Mouse (Mus musculus) CH12.LX (cell line): Measurements from ENCODE around the gene Trim11. TPM values are rescaled to one million over a fixed set of nuclear protein-coding genes. Genes with fewer than 3 reads are reported as not detected.

Experiments
- DNase-seq: peaks from one replicate; pipeline ENCODE4 v3.0.0-alpha.2; 2013; ENCODE audit errors: extremely low read depth
- H3K27ac ChIP-seq: 2 replicates; pipeline ENCODE4 v1.5.1; 2012; ENCODE audit warnings: low read depth, mild to moderate bottlenecking, control low read depth, moderate library complexity; ENCODE audit not compliant: insufficient read depth
- H3K27me3 ChIP-seq: replicated peaks from 2 replicates; pipeline ENCODE3; 2012; ENCODE audit warnings: inconsistent platforms
- H3K36me3 ChIP-seq, 2 experiments: replicated peaks in 1 of 2; 2 replicates each; pipeline versions ENCODE3 to v1.6.1; 2012; ENCODE audit warnings: inconsistent platforms in 1 of 2, low read length in 1 of 2, mild to moderate bottlenecking in 1 of 2, mixed read lengths in 1 of 2, moderate library complexity in 1 of 2; ENCODE audit not compliant: control insufficient read depth in 1 of 2, insufficient read depth in 1 of 2
- H3K4me1 ChIP-seq, 2 experiments: 2 replicates each; pipeline ENCODE4 v1.6.1; 2012; ENCODE audit warnings: inconsistent platforms in 1 of 2, moderate library complexity in 1 of 2; ENCODE audit not compliant: insufficient read depth in 2 of 2, control insufficient read depth in 1 of 2
- H3K4me2 ChIP-seq: 2 replicates; pipeline ENCODE4 v1.6.1; 2012; ENCODE audit warnings: low read depth, mild to moderate bottlenecking, control low read depth; ENCODE audit not compliant: poor library complexity, insufficient read depth, severe bottlenecking
- H3K4me3 ChIP-seq, 3 experiments: fragments of 150-350 bp in 1 of 3; sonication (generic) in 1 of 3; replicated peaks in 1 of 3; 2 replicates each; pipeline versions ENCODE3 to v1.5.1; 2011 to 2012; ENCODE audit warnings: low read depth in 2 of 3, low read length in 2 of 3, mild to moderate bottlenecking in 2 of 3, moderate library complexity in 2 of 3, control low read depth in 1 of 3, improper control_type of control experiment in 1 of 3, inconsistent platforms in 1 of 3, mixed read lengths in 1 of 3; ENCODE audit not compliant: poor library complexity in 1 of 3
- H3K79me2 ChIP-seq: replicated peaks from 2 replicates; pipeline ENCODE4 v1.6.1; 2012; ENCODE audit warnings: mild to moderate bottlenecking, moderate library complexity; ENCODE audit not compliant: control insufficient read depth, poor library complexity, insufficient read depth, severe bottlenecking; ENCODE audit errors: extremely low read depth
- H3K9ac ChIP-seq: 2 replicates; pipeline ENCODE4 v1.6.1; 2012; ENCODE audit warnings: low read depth, mild to moderate bottlenecking, control low read depth, moderate library complexity; ENCODE audit not compliant: insufficient read depth
- H3K9me3 ChIP-seq: replicated peaks from 2 replicates; pipeline ENCODE3; 2012; ENCODE audit warnings: low read length, inconsistent platforms, mixed read lengths
- BHLHE40 ChIP-seq: IDR thresholded peaks from 2 replicates; pipeline ENCODE4 v1.6.1; 2011; ENCODE audit warnings: mild to moderate bottlenecking, low read depth, low read length, improper control_type of control experiment
- CTCF ChIP-seq, 2 experiments: IDR thresholded peaks in 1 of 2; conservative IDR thresholded peaks in 1 of 2; 2 replicates each; pipeline ENCODE4 v1.5.1; 2011 to 2012; ENCODE audit warnings: low read depth in 2 of 2, low read length in 2 of 2, improper control_type of control experiment in 1 of 2, inconsistent platforms in 1 of 2, mild to moderate bottlenecking in 1 of 2, moderate library complexity in 1 of 2
- E2F4 ChIP-seq: IDR thresholded peaks from 2 replicates; pipeline ENCODE4 v1.6.1; 2011; ENCODE audit warnings: low read depth, low read length, improper control_type of control experiment; ENCODE audit not compliant: insufficient replicate concordance
- ELF1 ChIP-seq: IDR thresholded peaks from 2 replicates; pipeline ENCODE4 v1.6.1; 2014; ENCODE audit warnings: low read depth, mild to moderate bottlenecking, inconsistent platforms, low read length, improper control_type of control experiment
- EP300 ChIP-seq: IDR thresholded peaks from 2 replicates; pipeline ENCODE4 v1.6.1; 2011; ENCODE audit warnings: low read length, improper control_type of control experiment
- ETS1 ChIP-seq: conservative IDR thresholded peaks from 2 replicates; pipeline ENCODE4 v1.6.1; 2012; ENCODE audit warnings: low read depth, mild to moderate bottlenecking, inconsistent platforms, low read length, improper control_type of control experiment, moderate library complexity
- HCFC1 ChIP-seq: IDR thresholded peaks from 2 replicates; pipeline ENCODE4 v1.6.1; 2012; ENCODE audit warnings: low read depth, mild to moderate bottlenecking, inconsistent platforms, low read length, improper control_type of control experiment
- JUN ChIP-seq: IDR thresholded peaks from 2 replicates; pipeline ENCODE4 v1.6.1; 2011; ENCODE audit warnings: low read depth, mild to moderate bottlenecking, low read length, improper control_type of control experiment, moderate library complexity; ENCODE audit not compliant: insufficient read depth
- JUND ChIP-seq: conservative IDR thresholded peaks from 2 replicates; pipeline ENCODE4 v1.6.1; 2011; ENCODE audit warnings: low read depth, low read length, improper control_type of control experiment
- KAT2A ChIP-seq: IDR thresholded peaks from 2 replicates; pipeline ENCODE4 v1.6.1; 2012; ENCODE audit warnings: low read length, improper control_type of control experiment, inconsistent platforms; ENCODE audit not compliant: insufficient replicate concordance
- MAX ChIP-seq: IDR thresholded peaks from 2 replicates; pipeline ENCODE4 v1.6.1; 2011; ENCODE audit warnings: low read length, improper control_type of control experiment
- MAZ ChIP-seq: IDR thresholded peaks from 2 replicates; pipeline ENCODE4 v1.6.1; 2012; ENCODE audit warnings: low read depth, mild to moderate bottlenecking, inconsistent platforms, low read length, improper control_type of control experiment, moderate library complexity
- MEF2A ChIP-seq: IDR thresholded peaks from 2 replicates; pipeline ENCODE4 v1.6.1; 2014; ENCODE audit warnings: low read depth, mild to moderate bottlenecking, inconsistent platforms, low read length, improper control_type of control experiment, borderline replicate concordance
- MXI1 ChIP-seq: IDR thresholded peaks from 2 replicates; pipeline ENCODE4 v1.6.1; 2011; ENCODE audit warnings: mild to moderate bottlenecking, low read depth, low read length, improper control_type of control experiment
- MYC ChIP-seq: IDR thresholded peaks from 2 replicates; pipeline ENCODE4 v1.6.1; 2011; ENCODE audit warnings: low read depth, mild to moderate bottlenecking, improper control_type of control experiment, low read length
- NELFE ChIP-seq: IDR thresholded peaks from 2 replicates; pipeline ENCODE4 v1.6.1; 2011; ENCODE audit warnings: low read depth, low read length, improper control_type of control experiment
- NRF1 ChIP-seq: IDR thresholded peaks from 2 replicates; pipeline ENCODE4 v1.6.1; 2014; ENCODE audit warnings: low read depth, mild to moderate bottlenecking, inconsistent platforms, low read length, improper control_type of control experiment, moderate library complexity
- PAX5 ChIP-seq: IDR thresholded peaks from 2 replicates; pipeline ENCODE4 v1.6.1; 2012; ENCODE audit warnings: low read length, inconsistent platforms, mixed read lengths
- POLR2AphosphoS2 ChIP-seq: IDR thresholded peaks from 2 replicates; pipeline ENCODE4 v1.6.1; 2011; ENCODE audit warnings: low read depth, low read length, improper control_type of control experiment
- RAD21 ChIP-seq: IDR thresholded peaks from 2 replicates; pipeline ENCODE4 v1.6.1; 2011; ENCODE audit warnings: low read depth, mild to moderate bottlenecking, low read length, improper control_type of control experiment, moderate library complexity
- RCOR1 ChIP-seq: conservative IDR thresholded peaks from 2 replicates; pipeline ENCODE4 v1.6.1; 2012; ENCODE audit warnings: low read depth, mild to moderate bottlenecking, inconsistent platforms, low read length, improper control_type of control experiment
- SIN3A ChIP-seq: IDR thresholded peaks from 2 replicates; pipeline ENCODE4 v1.6.1; 2012; ENCODE audit warnings: low read length, improper control_type of control experiment, inconsistent platforms
- SMC3 ChIP-seq: IDR thresholded peaks from 2 replicates; pipeline ENCODE4 v1.6.1; 2011; ENCODE audit warnings: low read depth, low read length, improper control_type of control experiment
- TBP ChIP-seq: conservative IDR thresholded peaks from 2 replicates; pipeline ENCODE4 v1.6.1; 2011; ENCODE audit warnings: low read depth, low read length, improper control_type of control experiment
- TCF12 ChIP-seq: IDR thresholded peaks from 2 replicates; pipeline ENCODE4 v1.6.1; 2014; ENCODE audit warnings: low read depth, mild to moderate bottlenecking, inconsistent platforms, low read length, improper control_type of control experiment
- UBTF ChIP-seq: IDR thresholded peaks from 2 replicates; pipeline ENCODE4 v1.6.1; 2012; ENCODE audit warnings: low read depth, mild to moderate bottlenecking, inconsistent platforms, low read length, improper control_type of control experiment, moderate library complexity
- USF1 ChIP-seq: IDR thresholded peaks from 2 replicates; pipeline ENCODE4 v1.6.1; 2014; ENCODE audit warnings: low read depth, mild to moderate bottlenecking, inconsistent platforms, low read length, improper control_type of control experiment
- USF2 ChIP-seq: conservative IDR thresholded peaks from 2 replicates; pipeline ENCODE4 v1.6.1; 2011; ENCODE audit warnings: low read depth, low read length, improper control_type of control experiment
- ZC3H11A ChIP-seq: IDR thresholded peaks from 2 replicates; pipeline ENCODE4 v1.6.1; 2012; ENCODE audit warnings: low read depth, mild to moderate bottlenecking, inconsistent platforms, low read length, improper control_type of control experiment
- ZKSCAN1 ChIP-seq: IDR thresholded peaks from 2 replicates; pipeline ENCODE4 v1.6.1; 2012; ENCODE audit warnings: low read depth, inconsistent platforms, low read length, improper control_type of control experiment, borderline replicate concordance
- ZMIZ1 ChIP-seq: IDR thresholded peaks from 2 replicates; pipeline ENCODE4 v1.6.1; 2012; ENCODE audit warnings: low read depth, mild to moderate bottlenecking, inconsistent platforms, low read length, improper control_type of control experiment
- ZNF384 ChIP-seq: IDR thresholded peaks from 2 replicates; pipeline ENCODE4 v1.6.1; 2012; ENCODE audit warnings: low read depth, low read length, improper control_type of control experiment, inconsistent platforms
- dilution Hi-C: fragments of 300-500 bp; cut with MboI; formaldehyde crosslinking; loops from 2 replicates; pipeline ENCODE4 v1.14.3; 2020; ENCODE audit warnings: low sequenced_read_pairs; ENCODE audit not compliant: extremely low pct_unique_long_range_greater_than_20kb, extremely low pct_ligation_motif_present
- in situ Hi-C: fragments of 300-500 bp; cut with MboI; formaldehyde crosslinking; loops from 3 replicates; pipeline ENCODE4 v1.14.3; 2019; ENCODE audit warnings: low sequenced_read_pairs, low pct_ligation_motif_present, low pct_unique_long_range_greater_than_20kb, mixed read lengths
- polyA plus RNA-seq: library from polyadenylated mRNA; unstranded; fragments of >175 nt; gene quantifications from 2 replicates; pipeline ENCODE4 v1.2.1, GENCODE M21; 2012; ENCODE audit warnings: low read depth; ENCODE audit not compliant: insufficient read length
- total RNA-seq, 2 experiments: library from RNA; depleted of rRNA; stranded (reverse); fragments of 300-350 nt in 1 of 2; fragments of >200 nt in 1 of 2; gene quantifications; 2 replicates each; pipeline ENCODE4 v1.2.3; 2012 to 2014

Gene Trim11
- total and polyA plus RNA-seq, 3 experiments: 21.8 to 33.2 (median 23.2) TPM

DNA sequence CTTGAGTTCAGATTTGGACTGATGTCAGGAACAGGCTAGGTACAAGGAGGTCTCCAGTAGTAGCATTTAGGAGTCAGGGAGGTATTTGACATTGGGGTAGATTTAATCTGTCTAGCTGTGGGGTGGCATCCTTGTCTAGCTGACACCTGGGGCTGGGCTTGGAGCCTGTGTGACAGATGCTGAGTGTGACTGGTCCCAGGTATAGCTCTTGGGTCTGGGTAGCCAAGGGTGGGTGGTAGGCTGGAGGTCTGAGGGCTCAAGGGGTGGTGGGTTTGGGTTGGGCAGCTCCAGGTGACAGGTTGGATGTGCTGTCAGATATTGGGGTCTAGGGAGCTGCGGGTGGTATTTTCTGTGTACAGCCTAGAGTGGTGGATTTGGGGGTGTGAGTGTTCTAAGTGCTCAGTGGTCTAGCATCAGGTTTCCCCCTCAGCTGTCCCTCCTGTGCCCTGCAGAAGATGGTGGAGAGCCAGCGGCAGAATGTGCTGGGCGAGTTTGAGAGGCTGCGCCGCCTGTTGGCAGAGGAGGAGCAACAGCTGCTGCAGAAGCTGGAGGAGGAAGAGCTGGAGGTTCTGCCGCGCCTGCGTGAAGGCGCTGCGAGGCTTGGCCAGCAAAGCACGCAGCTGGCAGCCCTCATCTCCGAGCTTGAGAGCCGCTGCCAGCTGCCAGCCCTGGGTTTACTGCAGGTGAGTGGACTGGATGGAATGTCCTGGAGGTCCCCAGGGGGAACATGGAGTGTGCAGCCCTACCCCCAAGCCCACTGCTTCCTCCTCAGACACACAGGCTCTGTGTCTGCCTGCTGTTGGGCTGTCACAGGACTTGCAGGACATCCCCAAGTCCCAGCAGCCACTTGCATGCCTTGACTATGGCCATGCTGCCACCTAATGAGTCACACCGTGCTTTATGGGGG is 3.9 kb downstream of the Trim11 start (continued):
- TF ChIP-seq RAD21 (peak; percentile 50), TBP (no peak), ZNF384 (no peak), HCFC1 (no peak; the same call in 1 of the 2 replicates), ELF1 (peak; percentile 76), TCF12 (peak; percentile 92), MYC (peak; percentile 73), KAT2A (no peak), POLR2AphosphoS2 (no peak), E2F4 (no peak), USF1 (no peak), ZC3H11A (no peak), NELFE (peak; percentile 47; the same call in 1 of the 2 replicates), ETS1 (peak; percentile 93)

DNA sequence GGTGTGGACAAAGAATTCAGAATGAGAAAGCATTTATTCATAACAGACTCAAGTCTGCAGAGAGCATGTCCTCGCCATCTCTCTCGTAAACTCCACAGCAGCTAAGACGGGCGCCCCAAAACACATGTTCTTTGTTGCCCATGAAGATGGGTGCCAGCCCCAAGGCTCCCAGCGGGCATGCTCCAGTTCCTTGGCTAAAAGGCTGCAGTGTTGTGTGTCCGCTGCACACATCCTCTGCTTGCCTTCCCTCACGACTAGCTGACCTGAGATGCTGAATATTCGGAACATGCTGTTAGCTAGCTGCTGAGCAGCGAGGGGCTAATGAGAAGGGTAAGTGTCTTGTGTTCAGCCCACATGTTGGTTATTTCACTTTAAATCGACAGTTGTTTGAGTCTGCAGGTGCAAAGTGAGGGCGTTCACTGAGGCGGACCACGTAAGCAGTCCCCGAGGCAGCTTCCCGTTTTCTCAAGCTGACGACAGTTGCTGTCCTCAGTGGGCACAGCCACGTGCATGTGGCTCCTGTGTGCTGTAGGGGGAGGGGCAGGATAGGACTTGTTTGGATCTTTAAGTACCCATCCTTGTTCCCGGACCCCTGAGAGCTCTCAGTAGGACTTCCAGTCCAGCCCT is 4.7 kb downstream of the Trim11 start:
- H3K27ac ChIP-seq: peak overlapping the region; percentile 65
- peaks cover 37% of the 10 kb centered on the region for H3K79me2 ChIP-seq
- peaks cover 47 to 74% of the 10 kb centered on the region in 2 experiments for H3K36me3 ChIP-seq
- peak overlapping the region in 2 of 3 experiments; percentile 2 to 7 for H3K4me3 ChIP-seq
- in situ Hi-C loops: no loop called here
- peaks cover 23 to 61% of the 10 kb centered on the region in 2 experiments for H3K4me1 ChIP-seq
- dilution Hi-C loops: no loop called here
- H3K4me2 ChIP-seq: peak overlapping the region; percentile 5; the same call in 1 of the 2 replicates
- no peaks in the 10 kb centered on the region for H3K27me3 ChIP-seq
- no peaks in the 10 kb centered on the region for H3K9me3 ChIP-seq
- no peak overlapping the region for H3K9ac ChIP-seq
- peak; percentile 92 for DNase-seq
- TF ChIP-seq TCF12: peak; percentile 77
- no peak for TF ChIP-seq PAX5
- TF ChIP-seq MYC: peak; percentile 95
- TF ChIP-seq JUN: no peak
- no peak for TF ChIP-seq NELFE
- TF ChIP-seq USF2: no peak
- TF ChIP-seq MEF2A: 0 out of 2 replicates have a peak, but pooled peaks have one; percentile 17
- peak; percentile 93 for TF ChIP-seq MAX
- TF ChIP-seq MAZ: no peak; the same call in 1 of the 2 replicates
- TF ChIP-seq MXI1: peak; percentile 89
- no peak for TF ChIP-seq UBTF
- TF ChIP-seq ZMIZ1: 0 out of 2 replicates have a peak, but pooled peaks have one; percentile 31
- no peak for TF ChIP-seq USF1
- TF ChIP-seq ZKSCAN1: no peak
- TF ChIP-seq BHLHE40: peak; percentile 96
- TF ChIP-seq KAT2A: no peak
- TF ChIP-seq ETS1: peak; percentile 87
- TF ChIP-seq EP300: peak; percentile 64
- no peak for TF ChIP-seq JUND
- TF ChIP-seq ZC3H11A: no peak
- TF ChIP-seq HCFC1: no peak; the same call in 1 of the 2 replicates
- no peak; the same call in 1 of the 2 replicates for TF ChIP-seq SMC3
- TF ChIP-seq RCOR1: no peak
- TF ChIP-seq SIN3A: peak; percentile 93
- no peak for TF ChIP-seq E2F4
- TF ChIP-seq CTCF (conservative IDR thresholded peaks at IDR 0.05 in 1 of 2, IDR thresholded peaks at IDR 0.05 in 1 of 2; ENCODE audit: low read depth in 2 of 2, low read length in 2 of 2): no peak
- TF ChIP-seq NRF1: 0 out of 2 replicates have a peak, but pooled peaks have one; percentile 22
